Mouse (Mus musculus) bone marrow, adult 2 months (tissue): ENCODE results near the gene Ghrh.

Experiments
- CTCF ChIP-seq: fragments of 200-500 bp; IDR thresholded peaks from 2 replicates; pipeline ENCODE4 v1.5.1; 2011; ENCODE audit warnings: low read length, control low read depth; ENCODE audit not compliant: control insufficient read depth, insufficient read depth
- POLR2A ChIP-seq: fragments of 200-500 bp; IDR thresholded peaks from 2 replicates; pipeline ENCODE4 v1.6.1; 2011; ENCODE audit warnings: low read depth, mild to moderate bottlenecking, control low read depth, low read length, borderline replicate concordance; ENCODE audit not compliant: control insufficient read depth

- no peak for TF ChIP-seq CTCF
- no peak for TF ChIP-seq POLR2A
These were observed 40.9 kb downstream of the Ghrh start for GRCm38 (mm10) chr2:157306091-157307032.
